Comparison of ENCODE assay signal across 40 mouse cellular contexts in genomic region chr14:54968344-54968743, GRCm38 (mm10). TPM values are rescaled to one million over a fixed set of nuclear protein-coding genes. Genes with fewer than 3 reads are reported as not detected.
A peak's percentile ranks its signal among the peaks of the same experiment; 100 is the strongest.
DNase-seq lines count a peak whose midpoint lies in the region; ATAC-seq lines count a peak whose summit lies in the region.
"Had no signal": no experiment of that assay in that cellular context is flagged by ENCODE, and none has a peak within 500 bp of the region (broad histone marks: within the 10 kb centered on the region; RNA-seq: fewer than 3 reads in every experiment).

No protein-coding gene starts in this region.

- H3K9me3 ChIP-seq in heart, embryonic 10.5 days, result no peaks in the 10 kb centered on the region
- no peaks in the 10 kb centered on the region for H3K9me3 ChIP-seq in heart, embryonic 15.5 days (replicated peaks)
- H3K9me3 ChIP-seq: embryonic facial prominence, embryonic 13.5 days; hindbrain, embryonic 12.5 days; limb, embryonic 12.5 days; liver, embryonic 12.5 days; midbrain, embryonic 13.5 days had no signal

- H3K36me3 ChIP-seq in heart, embryonic 10.5 days, result peaks cover 40% of the 10 kb centered on the region
- H3K36me3 ChIP-seq in heart, embryonic 15.5 days, result peaks cover 26% of the 10 kb centered on the region
- H3K36me3 ChIP-seq: embryonic facial prominence, embryonic 13.5 days; hindbrain, embryonic 12.5 days; limb, embryonic 12.5 days; liver, embryonic 12.5 days; midbrain, embryonic 13.5 days had no signal

- 0 out of 2 replicates have a peak overlapping the region, but pooled peaks have one; percentile 7 for H3K4me3 ChIP-seq in heart, embryonic 10.5 days
- no peak overlapping the region for H3K4me3 ChIP-seq in heart, embryonic 15.5 days
- H3K4me3 ChIP-seq: embryonic facial prominence, embryonic 13.5 days; erythroblast, embryonic 14.5 days; hindbrain, embryonic 12.5 days; limb, embryonic 12.5 days; liver, embryonic 12.5 days; megakaryocyte, embryonic 14.5 days; midbrain, embryonic 13.5 days had no signal

- H3K4me2 ChIP-seq in heart, embryonic 15.5 days, result no peak overlapping the region
- H3K4me2 ChIP-seq: embryonic facial prominence, embryonic 13.5 days; hindbrain, embryonic 12.5 days; limb, embryonic 12.5 days; liver, embryonic 12.5 days; midbrain, embryonic 13.5 days had no signal

- intact Hi-C loops in heart, postnatal 25 days (cut with DNase I), result no loop called here
- intact Hi-C loops in left cerebral cortex, postnatal 10 days (cut with DNase I), result no loop called here

- H3K27me3 ChIP-seq in heart, embryonic 10.5 days (ENCODE audit: insufficient read depth, poor library complexity, severe bottlenecking), result no peaks in the 10 kb centered on the region
- no peaks in the 10 kb centered on the region for H3K27me3 ChIP-seq in heart, embryonic 15.5 days
- H3K27me3 ChIP-seq: embryonic facial prominence, embryonic 13.5 days; hindbrain, embryonic 12.5 days had no signal

- peak overlapping the region; percentile 32; the same call in 1 of the 2 replicates for H3K9ac ChIP-seq in heart, embryonic 15.5 days
- H3K9ac ChIP-seq: embryonic facial prominence, embryonic 13.5 days; forebrain, postnatal 0 days; hindbrain, embryonic 12.5 days; limb, embryonic 12.5 days; liver, embryonic 12.5 days; liver, postnatal 0 days; midbrain, embryonic 13.5 days had no signal

- ATAC-seq in heart, embryonic 15.5 days (replicated peaks; ENCODE audit: insufficient number of reproducible peaks, insufficient read depth, low FRiP score, low read depth), result peak; percentile 48
- ATAC-seq: forebrain, postnatal 0 days; hindbrain, postnatal 0 days; intestine, embryonic 16.5 days; liver, embryonic 12.5 days; liver, postnatal 0 days; midbrain, embryonic 13.5 days; Patski had no signal

- H3K4me1 ChIP-seq in heart, embryonic 10.5 days, result peaks cover 41% of the 10 kb centered on the region
- peaks cover 42% of the 10 kb centered on the region for H3K4me1 ChIP-seq in heart, embryonic 15.5 days (replicated peaks)
- H3K4me1 ChIP-seq: embryonic facial prominence, embryonic 13.5 days; hindbrain, embryonic 12.5 days; liver, embryonic 12.5 days; megakaryocyte, embryonic 14.5 days; midbrain, embryonic 13.5 days had no signal

- peak; percentile 79 to 90 for DNase-seq in heart, adult 18-20 months
- DNase-seq in heart, embryonic 10.5 days (ENCODE audit: low spot score), result no peak
- DNase-seq in heart, postnatal 25 days (ENCODE audit: low spot score), result peak; percentile 50
- DNase-seq in left cerebral cortex, postnatal 10 days (ENCODE audit: extremely low spot score in 1 of 2, low spot score in 2 of 2), result no peak
- DNase-seq in cerebellum, postnatal 14 days, result no peak
- no peak for DNase-seq in lung, postnatal 4 days
- DNase-seq: adrenal gland, postnatal 14 days; cerebellum, adult 11 months; cerebellum, adult 9-11 months; forebrain, postnatal 0 days; gastrocnemius, postnatal 14 days; kidney, adult 9 months; kidney, postnatal 10 days; layer of hippocampus, adult 9-11 months; liver, postnatal 0 days; lung, postnatal 36 days; thymus, postnatal 4 days had no signal

- H3K27ac ChIP-seq in heart, embryonic 10.5 days, result peak overlapping the region; percentile 88
- peak overlapping the region; percentile 90 for H3K27ac ChIP-seq in heart, embryonic 15.5 days
- H3K27ac ChIP-seq: embryonic facial prominence, embryonic 13.5 days; hindbrain, embryonic 12.5 days; hindbrain, postnatal 0 days; limb, embryonic 12.5 days; liver, embryonic 12.5 days; midbrain, embryonic 13.5 days had no signal

RNA-seq across cellular contexts. Expression of gene Myh6, which starts 1.6 kb away (rescaled TPM):
- over 10,000 TPM; 21,244 to 21,975 TPM for total RNA-seq in heart, adult 18-20 months (2021)
- 2,034 and 3,157 TPM in 2 replicates for polyA plus RNA-seq in heart, embryonic 10.5 days (2016; fragmentation: Nextera tagmentation; extraction: Ambion mirVana)
- polyA plus RNA-seq in heart, embryonic 15.5 days (2015; fragmentation: Nextera tagmentation; extraction: Ambion mirVana), result 2,004 and 2,041 TPM in 2 replicates
- over 10,000 TPM; 23,221 to 24,394 TPM for total RNA-seq in heart, postnatal 25 days (2021)
- 1 to 10 TPM; 2.2 to 3.8 TPM for total RNA-seq in left cerebral cortex, postnatal 10 days (2021)
- total RNA-seq: common myeloid progenitor, adult 5-6 weeks; granulocyte monocyte progenitor cell, adult 5-6 weeks; MEL had no signal
- polyA plus RNA-seq: erythroblast, embryonic 14.5 days; forebrain, embryonic 11.5 days had no signal

RNA-seq across cellular contexts. Expression of gene Gm17428, which starts 8.4 kb away (rescaled TPM):
- not detected for total RNA-seq in heart, adult 18-20 months (2021)
- polyA plus RNA-seq in heart, embryonic 10.5 days (2016; fragmentation: Nextera tagmentation; extraction: Ambion mirVana), result not detected in 2 replicates
- not detected in 2 replicates for polyA plus RNA-seq in heart, embryonic 15.5 days (2015; fragmentation: Nextera tagmentation; extraction: Ambion mirVana)
- not detected for total RNA-seq in heart, postnatal 25 days (2021)
- not detected for total RNA-seq in left cerebral cortex, postnatal 10 days (2021)
- total RNA-seq: adrenal gland, postnatal 14 days; common myeloid progenitor, adult 5-6 weeks; forebrain, postnatal 0 days; gastrocnemius, postnatal 14 days; granulocyte monocyte progenitor cell, adult 5-6 weeks; hindbrain, postnatal 0 days; left cerebral cortex, adult 18-20 months; left cerebral cortex, postnatal 25 days; MEL had no signal
- polyA plus RNA-seq: embryonic facial prominence, embryonic 13.5 days; erythroblast, embryonic 14.5 days; forebrain, embryonic 11.5 days; forebrain, postnatal 0 days; hindbrain, embryonic 12.5 days; hindbrain, postnatal 0 days; intestine, embryonic 16.5 days; large intestine, adult 2 months; limb, embryonic 12.5 days; liver, embryonic 12.5 days; liver, postnatal 0 days; lung, embryonic 16.5 days; midbrain, embryonic 13.5 days; neural tube, embryonic 14.5 days; Patski; stomach, embryonic 14.5 days; testis, adult 2 months; thymus, postnatal 0 days had no signal

RNA-seq across cellular contexts. Expression of gene Myh7, which starts 26.1 kb away (rescaled TPM):
- total RNA-seq in heart, adult 18-20 months (2021), result 1,000 to 10,000 TPM; 1,849 to 2,242 TPM
- polyA plus RNA-seq in heart, embryonic 10.5 days (2016; fragmentation: Nextera tagmentation; extraction: Ambion mirVana), result 2,022 and 5,104 TPM in 2 replicates
- polyA plus RNA-seq in heart, embryonic 15.5 days (2015; fragmentation: Nextera tagmentation; extraction: Ambion mirVana), result 4,763 and 4,914 TPM in 2 replicates
- 1,000 to 10,000 TPM; 2,164 to 2,361 TPM for total RNA-seq in heart, postnatal 25 days (2021)
- total RNA-seq in left cerebral cortex, postnatal 10 days (2021), result 1 to 10 TPM; 5.4 to 5.5 TPM
- total RNA-seq: common myeloid progenitor, adult 5-6 weeks; granulocyte monocyte progenitor cell, adult 5-6 weeks; MEL had no signal
- polyA plus RNA-seq: erythroblast, embryonic 14.5 days had no signal

RNA-seq across cellular contexts. Expression of gene Cmtm5, which starts 32.3 kb away (rescaled TPM):
- total RNA-seq in heart, adult 18-20 months (2021), result under 1 TPM in 1 of 2 experiments, not detected in 1; 0.44 TPM
- polyA plus RNA-seq in heart, embryonic 10.5 days (2016; fragmentation: Nextera tagmentation; extraction: Ambion mirVana), result 0.97 and 1.5 TPM in 2 replicates
- 0.74 and 2.4 TPM in 2 replicates for polyA plus RNA-seq in heart, embryonic 15.5 days (2015; fragmentation: Nextera tagmentation; extraction: Ambion mirVana)
- under 1 TPM; 0.29 to 0.36 TPM for total RNA-seq in heart, postnatal 25 days (2021)
- 10 to 100 TPM; 23.5 to 25.2 TPM for total RNA-seq in left cerebral cortex, postnatal 10 days (2021)
- total RNA-seq: common myeloid progenitor, adult 5-6 weeks; granulocyte monocyte progenitor cell, adult 5-6 weeks; MEL had no signal
- polyA plus RNA-seq: erythroblast, embryonic 14.5 days; liver, embryonic 12.5 days; liver, postnatal 0 days; Patski; testis, adult 2 months had no signal

RNA-seq across cellular contexts. Expression of gene Il25, which starts 35.8 kb away (rescaled TPM):
- total RNA-seq in heart, adult 18-20 months (2021), result not detected
- not detected in 2 replicates for polyA plus RNA-seq in heart, embryonic 10.5 days (2016; fragmentation: Nextera tagmentation; extraction: Ambion mirVana)
- polyA plus RNA-seq in heart, embryonic 15.5 days (2015; fragmentation: Nextera tagmentation; extraction: Ambion mirVana), result not detected in 2 replicates
- not detected for total RNA-seq in heart, postnatal 25 days (2021)
- not detected for total RNA-seq in left cerebral cortex, postnatal 10 days (2021)
- total RNA-seq: adrenal gland, postnatal 14 days; common myeloid progenitor, adult 5-6 weeks; gastrocnemius, postnatal 14 days; granulocyte monocyte progenitor cell, adult 5-6 weeks; hindbrain, postnatal 0 days; left cerebral cortex, postnatal 25 days; MEL had no signal
- polyA plus RNA-seq: embryonic facial prominence, embryonic 13.5 days; erythroblast, embryonic 14.5 days; forebrain, embryonic 11.5 days; hindbrain, embryonic 12.5 days; intestine, embryonic 16.5 days; limb, embryonic 12.5 days; liver, embryonic 12.5 days; liver, postnatal 0 days; lung, embryonic 16.5 days; Patski; stomach, embryonic 14.5 days; testis, adult 2 months; thymus, postnatal 0 days had no signal

Comparison
In these comparisons a context has a peak if more than half of its experiments do, and no peak if none do; other contexts are left out.
1. DNase-seq: peak in heart, adult 18-20 months (2 of 2) and heart, postnatal 25 days (single experiment); none in heart, embryonic 10.5 days (single experiment), left cerebral cortex, postnatal 10 days (0 of 2), cerebellum, postnatal 14 days (0 of 2) and lung, postnatal 4 days (0 of 2).
2. RNA of gene Myh6, which starts 1.6 kb away (total RNA-seq): 23,221 to 24,394 TPM in heart, postnatal 25 days and 21,244 to 21,975 TPM in heart, adult 18-20 months; 2.2 to 3.8 TPM in left cerebral cortex, postnatal 10 days; every median in the first group is over 1,000 times any median in the second.
3. RNA of gene Myh7, which starts 26.1 kb away (total RNA-seq): 2,164 to 2,361 TPM in heart, postnatal 25 days and 1,849 to 2,242 TPM in heart, adult 18-20 months; 5.4 to 5.5 TPM in left cerebral cortex, postnatal 10 days; every median in the first group is over 100 times any median in the second.